Mouse (Mus musculus): Measurements from ENCODE around the gene Ccdc184.

Ccdc184 gene

GRCm38 (mm10) chr15:98157253-98157652, 9.7 kb upstream of the Ccdc184 start:
- DNase-seq, result no peak

- DNase-seq, result no peak
Measured at GRCm38 (mm10) chr15:98161026-98161805, 5.7 kb upstream of the Ccdc184 start.

- no peak for DNase-seq
Measured at GRCm38 (mm10) chr15:98162561-98162960, 4.4 kb upstream of the Ccdc184 start.

- DNase-seq, result no peak
Measured at GRCm38 (mm10) chr15:98165525-98165924, 1.4 kb upstream of the Ccdc184 start, which contains the start of gene Asb8. TSS of gene Asb8 (minus strand) at chr15:98165625.

GRCm38 (mm10) chr15:98167645-98168621, 975 bp downstream of the Ccdc184 start:
- peak; percentile 84 for DNase-seq

GRCm38 (mm10) chr15:98168622-98169004, 1.7 kb downstream of the Ccdc184 start:
- no peak for DNase-seq

GRCm38 (mm10) chr15:98170365-98170764, 3.4 kb downstream of the Ccdc184 start:
- DNase-seq, result peak; percentile 14

GRCm38 (mm10) chr15:98170917-98171316, 4.0 kb downstream of the Ccdc184 start:
- no peak for DNase-seq

- DNase-seq, result no peak
Measured at GRCm38 (mm10) chr15:98172113-98172512, 5.2 kb downstream of the Ccdc184 start.

- DNase-seq, result peak; percentile 41
Measured at GRCm38 (mm10) chr15:98173821-98174220, 6.9 kb downstream of the Ccdc184 start.

GRCm38 (mm10) chr15:98177320-98177719, 10.4 kb downstream of the Ccdc184 start:
- DNase-seq, result no peak

- DNase-seq, result no peak
Measured at GRCm38 (mm10) chr15:98180567-98181131, 13.7 kb downstream of the Ccdc184 start.

GRCm38 (mm10) chr15:98181132-98181711, 14.3 kb downstream of the Ccdc184 start:
- DNase-seq, result peak; percentile 95

- DNase-seq, result peak; percentile 11
Measured at GRCm38 (mm10) chr15:98181856-98182570, 15.1 kb downstream of the Ccdc184 start.

- DNase-seq, result no peak
Measured at GRCm38 (mm10) chr15:98184456-98184855, 17.5 kb downstream of the Ccdc184 start.

- no peak for DNase-seq
Measured at GRCm38 (mm10) chr15:98195442-98195841, 28.5 kb downstream of the Ccdc184 start, which contains the start of gene Olfr288. TSS of gene Olfr288 (minus strand) at chr15:98195542.

GRCm38 (mm10) chr15:98209676-98210075, 42.7 kb downstream of the Ccdc184 start:
- peak; percentile 29 for DNase-seq

GRCm38 (mm10) chr15:98213336-98213870, 46.4 kb downstream of the Ccdc184 start:
- peak; percentile 21 for DNase-seq

- no peak for DNase-seq
Measured at GRCm38 (mm10) chr15:98214130-98214529, 47.2 kb downstream of the Ccdc184 start.
